ENCODE assay signal across 9 mouse cellular contexts in the genomic region with DNA sequence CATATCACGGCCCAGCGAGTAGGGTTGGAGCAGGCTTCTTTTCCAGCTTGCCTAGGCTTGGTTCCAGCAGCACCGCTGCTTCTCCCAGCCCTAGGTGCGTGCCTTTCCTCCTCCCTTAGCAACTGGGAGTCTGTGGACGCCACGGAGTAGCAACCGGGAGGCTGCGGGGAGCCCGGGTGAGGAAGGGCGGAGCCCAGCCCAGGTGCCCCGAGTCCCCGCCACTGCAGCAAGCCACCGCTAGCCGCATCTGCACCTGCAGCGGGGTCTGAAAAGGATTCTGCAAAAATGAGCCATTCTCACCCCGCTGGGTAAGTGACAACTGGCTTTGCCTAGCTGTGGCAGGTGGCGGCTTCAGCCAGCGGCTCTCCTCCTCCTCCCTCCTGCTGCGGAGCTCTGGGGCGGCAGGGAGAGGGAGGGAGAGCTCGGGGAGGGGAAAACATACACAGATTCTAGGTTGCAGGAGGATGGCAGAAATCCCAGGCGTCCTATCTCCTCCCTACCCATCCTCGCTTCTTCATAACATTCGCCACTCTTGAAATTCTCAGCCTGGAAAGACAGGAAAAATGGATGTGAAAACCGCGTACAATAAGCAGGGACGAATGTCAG. TPM values are rescaled to one million over a fixed set of nuclear protein-coding genes. Genes with fewer than 3 reads are reported as not detected.
DNase-seq lines count a peak whose midpoint lies in the region; ATAC-seq and TF ChIP-seq lines count a peak whose summit lies in the region.
"Had no signal": no experiment of that assay in that cellular context is flagged by ENCODE, and none has a peak within 500 bp of the region (broad histone marks: within the 10 kb centered on the region; RNA-seq: fewer than 3 reads in every experiment).

No protein-coding gene starts in this region.

- TF ChIP-seq EP300 in lung, postnatal 0 days (IDR thresholded peaks at IDR 0.05) = no peak

- no peaks in the 10 kb centered on the region for H3K36me3 ChIP-seq in heart, embryonic 14.5 days (ENCODE audit: control insufficient read depth, insufficient read depth, low read length)
- no peaks in the 10 kb centered on the region for H3K36me3 ChIP-seq in lung, postnatal 0 days (ENCODE audit: insufficient read depth, low read length)
- H3K36me3 ChIP-seq: G1E had no signal

- 4% methylated on average over 25 of the region's 27 CpGs for WGBS in heart, embryonic 14.5 days
- WGBS in lung, postnatal 0 days = 3% methylated on average over 22 of the region's 27 CpGs

- H3K9me3 ChIP-seq in heart, embryonic 14.5 days (ENCODE audit: control insufficient read depth, low read length) = no peaks in the 10 kb centered on the region
- H3K9me3 ChIP-seq in lung, postnatal 0 days (ENCODE audit: low read length) = no peaks in the 10 kb centered on the region

- peaks cover 34% of the 10 kb centered on the region for H3K27me3 ChIP-seq in heart, embryonic 14.5 days (ENCODE audit: control insufficient read depth, insufficient read depth, low read length)
- 0 out of 2 replicates have a peak, but pooled peaks cover 17% of the 10 kb centered on the region for H3K27me3 ChIP-seq in lung, postnatal 0 days (replicated peaks; ENCODE audit: insufficient read depth, low read length)

- peak overlapping the region; percentile 85 for H3K4me2 ChIP-seq in heart, embryonic 14.5 days (ENCODE audit: low read length)
- peak overlapping the region; percentile 27; the same call in 1 of the 2 replicates for H3K4me2 ChIP-seq in lung, postnatal 0 days (replicated peaks; ENCODE audit: low read depth, low read length)

- peak overlapping the region; percentile 22; the same call in 1 of the 2 replicates for H3K9ac ChIP-seq in heart, embryonic 14.5 days (ENCODE audit: low read length)
- H3K9ac ChIP-seq in lung, postnatal 0 days (replicated peaks; ENCODE audit: low read depth) = no peak overlapping the region

- peak overlapping the region; percentile 45 to 46 for H3K4me3 ChIP-seq in heart, embryonic 14.5 days (ENCODE audit: control insufficient read depth in 1 of 2, insufficient read depth in 1 of 2, low read depth in 1 of 2, low read length in 2 of 2)
- H3K4me3 ChIP-seq in lung, postnatal 0 days (ENCODE audit: low read depth, low read length) = no peak overlapping the region

- ATAC-seq in heart, embryonic 14.5 days (ENCODE audit: insufficient number of reproducible peaks, insufficient read depth, low FRiP score, low read depth) = no peak
- peak; percentile 74 for ATAC-seq in lung, postnatal 0 days

- peak; percentile 13 for DNase-seq in kidney, adult 11 months
- no peak for DNase-seq in kidney, adult 8-10 months
- peak; percentile 67 to 72 for DNase-seq in cerebellum, postnatal 36 days
- peak; percentile 7 to 29 for DNase-seq in kidney, postnatal 36 days
- DNase-seq in lung, postnatal 0 days (ENCODE audit: low spot score) = peak; percentile 14
- peak; percentile 60 for DNase-seq in right cerebral cortex, postnatal 14 days
- no peak for DNase-seq in testis, postnatal 14 days (ENCODE audit: low spot score)

- H3K4me1 ChIP-seq in heart, embryonic 14.5 days (ENCODE audit: control insufficient read depth in 2 of 2, insufficient read depth in 2 of 2, low read length in 2 of 2) = peaks cover 4 to 7% of the 10 kb centered on the region in 2 experiments; a peak in 1 of 4 replicates
- H3K4me1 ChIP-seq in lung, postnatal 0 days (ENCODE audit: insufficient read depth, low read depth, low read length) = no peaks in the 10 kb centered on the region

- no peak for TF ChIP-seq CTCF in lung, postnatal 0 days (IDR thresholded peaks at IDR 0.05)

- H3K27ac ChIP-seq in heart, embryonic 14.5 days (replicated peaks in 1 of 2; ENCODE audit: control insufficient read depth in 1 of 2, insufficient read depth in 1 of 2, low read depth in 2 of 2, low read length in 2 of 2) = no peak overlapping the region
- H3K27ac ChIP-seq in lung, postnatal 0 days (ENCODE audit: low read length) = no peak overlapping the region

RNA-seq across cellular contexts. Expression of a gene that starts 0.4 kb away (rescaled TPM):
- polyA plus RNA-seq in heart, embryonic 14.5 days (2014; fragmentation: Nextera tagmentation; extraction: Ambion mirVana) = 0.23 and 0.39 TPM in 2 replicates
- polyA plus RNA-seq in lung, postnatal 0 days (2015; fragmentation: Nextera tagmentation; extraction: Ambion mirVana) = 0.54 and 0.69 TPM in 2 replicates
- polyA plus RNA-seq: G1E had no signal

Comparison
In these comparisons a context has a peak if more than half of its experiments do, and no peak if none do; other contexts are left out.
1. DNase-seq: peak in kidney, adult 11 months (single experiment), cerebellum, postnatal 36 days (2 of 2), kidney, postnatal 36 days (2 of 2), lung, postnatal 0 days (single experiment) and right cerebral cortex, postnatal 14 days (single experiment); none in kidney, adult 8-10 months (0 of 2) and testis, postnatal 14 days (single experiment).